Mouse (Mus musculus): Measurements from ENCODE around the gene Cebpg.

- TF ChIP-seq CTCF (IDR thresholded peaks at IDR 0.05; ENCODE audit: borderline replicate concordance, extremely low read depth, insufficient read depth, insufficient read length) (no peak), POLR2A (IDR thresholded peaks at IDR 0.05; ENCODE audit: borderline replicate concordance, extremely low read depth, insufficient read depth, insufficient read length, poor library complexity, severe bottlenecking) (no peak)
Measured at GRCm38 (mm10) chr7:35024426-35024825, 31.9 kb downstream of the Cebpg start.

Data from brain, embryonic 14.5 days (tissue).